Mouse (Mus musculus): Measurements from ENCODE around the gene Hoxd1. TPM values are rescaled to one million over a fixed set of nuclear protein-coding genes. Genes with fewer than 3 reads are reported as not detected.

Gene Hoxd1
- total and polyA plus RNA-seq, 2 experiments from 2014 or later: 0.26 to 0.46 TPM

- no peak for ATAC-seq
- H3K27me3 ChIP-seq (ENCODE audit: insufficient read depth, low read length): peaks cover 89% of the 10 kb centered on the region
Measured at GRCm38 (mm10) chr2:74748436-74748995, 14.3 kb upstream of the Hoxd1 start.

GRCm38 (mm10) chr2:74749337-74750121 lies 13.3 kb upstream of the Hoxd1 start:
- under 1% methylated on average over 47 of the region's 47 CpGs for WGBS
- Histone ChIP-seq H3K27ac (peak overlapping the region; percentile 78), H3K4me1 (ENCODE audit: insufficient read depth, low read length) (no peaks in the 10 kb centered on the region), H3K4me2 (ENCODE audit: low read depth, low read length) (peak overlapping the region; percentile 51), H3K36me3 (ENCODE audit: insufficient read depth, low read length) (no peaks in the 10 kb centered on the region), H3K27me3 (ENCODE audit: insufficient read depth, low read length) (peaks cover 89% of the 10 kb centered on the region), H3K9ac (replicated peaks; ENCODE audit: low read length) (peak overlapping the region; percentile 30), H3K4me3 (ENCODE audit: low read length) (peak overlapping the region; percentile 24), H3K9me3 (ENCODE audit: low read length) (no peaks in the 10 kb centered on the region)
- ATAC-seq: peak; percentile 83
- no peak for TF ChIP-seq CTCF (IDR thresholded peaks at IDR 0.05; ENCODE audit: low read depth)
- peak; percentile 74 for DNase-seq (ENCODE audit: low spot score)

More at GRCm38 (mm10) chr2:74748436-74748995, 14.3 kb upstream of the Hoxd1 start:
- Histone ChIP-seq H3K9me3 (ENCODE audit: low read length) (no peaks in the 10 kb centered on the region), H3K4me2 (ENCODE audit: low read depth, low read length) (peak overlapping the region; percentile 51), H3K4me3 (ENCODE audit: low read length) (peak overlapping the region; percentile 24), H3K27ac (peak overlapping the region; percentile 78), H3K4me1 (ENCODE audit: insufficient read depth, low read length) (no peaks in the 10 kb centered on the region), H3K36me3 (ENCODE audit: insufficient read depth, low read length) (no peaks in the 10 kb centered on the region), H3K9ac (replicated peaks; ENCODE audit: low read length) (peak overlapping the region; percentile 31; the same call in 1 of the 2 replicates)
- no peak for TF ChIP-seq CTCF (IDR thresholded peaks at IDR 0.05; ENCODE audit: low read depth)
- DNase-seq (ENCODE audit: low spot score): peak; percentile 42
- 5% methylated on average over 9 of the region's 9 CpGs for whole genome bisulfite sequencing

- no peaks in the 10 kb centered on the region for H3K4me1 ChIP-seq (ENCODE audit: insufficient read depth, low read length)
- H3K36me3 ChIP-seq (ENCODE audit: insufficient read depth, low read length): no peaks in the 10 kb centered on the region
- peaks cover 87% of the 10 kb centered on the region for H3K27me3 ChIP-seq (ENCODE audit: insufficient read depth, low read length)
- no peak for DNase-seq (ENCODE audit: low spot score)
- no peak overlapping the region for H3K4me3 ChIP-seq (ENCODE audit: low read length)
- peak overlapping the region; percentile 78; the same call in 1 of the 2 replicates for H3K27ac ChIP-seq
- WGBS: 23% methylated on average over 5 of the region's 5 CpGs
- no peak for TF ChIP-seq CTCF (IDR thresholded peaks at IDR 0.05; ENCODE audit: low read depth)
- peak overlapping the region; percentile 51; the same call in 1 of the 2 replicates for H3K4me2 ChIP-seq (ENCODE audit: low read depth, low read length)
- no peak overlapping the region for H3K9ac ChIP-seq (replicated peaks; ENCODE audit: low read length)
- ATAC-seq: no peak
- no peaks in the 10 kb centered on the region for H3K9me3 ChIP-seq (ENCODE audit: low read length)
Measured at GRCm38 (mm10) chr2:74750731-74751250, 12.0 kb upstream of the Hoxd1 start.

DNA sequence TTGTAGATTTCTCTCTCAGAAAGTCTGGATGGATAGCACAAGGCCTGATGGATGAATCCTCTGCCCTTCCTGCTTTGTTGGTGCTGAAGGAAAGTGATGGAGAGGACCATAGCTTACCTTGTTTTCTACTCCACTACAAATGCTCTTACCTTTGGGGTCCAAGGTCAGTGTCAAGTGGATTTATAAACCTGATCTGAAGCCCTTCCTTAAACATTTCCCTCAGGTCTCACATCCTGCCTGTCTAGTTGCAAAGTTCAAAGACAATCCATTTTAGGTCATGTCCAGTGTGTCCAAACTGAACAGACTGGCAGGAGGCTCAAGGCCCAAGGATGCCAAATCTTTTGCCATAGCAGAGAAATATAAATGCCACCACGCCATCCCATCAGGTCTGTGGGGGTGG lies 10.9 kb upstream of the Hoxd1 start:
- H3K9ac ChIP-seq (replicated peaks; ENCODE audit: low read length): no peak overlapping the region
- H3K27ac ChIP-seq: no peak overlapping the region
- H3K4me3 ChIP-seq (ENCODE audit: low read length): no peak overlapping the region
- no peaks in the 10 kb centered on the region for H3K36me3 ChIP-seq (ENCODE audit: insufficient read depth, low read length)
- no peak for TF ChIP-seq CTCF (IDR thresholded peaks at IDR 0.05; ENCODE audit: low read depth)
- no peak for ATAC-seq
- DNase-seq (ENCODE audit: low spot score): no peak
- no peaks in the 10 kb centered on the region for H3K9me3 ChIP-seq (ENCODE audit: low read length)
- no peak overlapping the region for H3K4me2 ChIP-seq (ENCODE audit: low read depth, low read length)
- H3K27me3 ChIP-seq (ENCODE audit: insufficient read depth, low read length): peaks cover 77% of the 10 kb centered on the region
- no peaks in the 10 kb centered on the region for H3K4me1 ChIP-seq (ENCODE audit: insufficient read depth, low read length)
- 89% methylated on average over 1 of the region's 1 CpGs for WGBS

- DNase-seq (ENCODE audit: low spot score) (peak; percentile 13), ATAC-seq (no peak)
- Histone ChIP-seq H3K4me1 (ENCODE audit: insufficient read depth, low read length) (no peaks in the 10 kb centered on the region), H3K4me3 (ENCODE audit: low read length) (peak overlapping the region; percentile 32), H3K27me3 (ENCODE audit: insufficient read depth, low read length) (peaks cover 72% of the 10 kb centered on the region), H3K4me2 (ENCODE audit: low read depth, low read length) (peak overlapping the region; percentile 52), H3K27ac (no peak overlapping the region; the same call in 1 of the 2 replicates), H3K9ac (replicated peaks; ENCODE audit: low read length) (peak overlapping the region; percentile 38; the same call in 1 of the 2 replicates), H3K9me3 (ENCODE audit: low read length) (no peaks in the 10 kb centered on the region), H3K36me3 (ENCODE audit: insufficient read depth, low read length) (no peaks in the 10 kb centered on the region)
- TF ChIP-seq CTCF (IDR thresholded peaks at IDR 0.05; ENCODE audit: low read depth): no peak
- WGBS: 2% methylated on average over 45 of the region's 45 CpGs
Measured at GRCm38 (mm10) chr2:74752431-74753174, 10.2 kb upstream of the Hoxd1 start.

- H3K27ac ChIP-seq: no peak overlapping the region
- peaks cover 72% of the 10 kb centered on the region for H3K27me3 ChIP-seq (ENCODE audit: insufficient read depth, low read length)
- ATAC-seq (no peak), DNase-seq (ENCODE audit: low spot score) (peak; percentile 7)
- peak overlapping the region; percentile 32 for H3K4me3 ChIP-seq (ENCODE audit: low read length)
- H3K36me3 ChIP-seq (ENCODE audit: insufficient read depth, low read length): no peaks in the 10 kb centered on the region
- no peak overlapping the region; the same call in 1 of the 2 replicates for H3K9ac ChIP-seq (replicated peaks; ENCODE audit: low read length)
- 2% methylated on average over 22 of the region's 25 CpGs for WGBS
- no peaks in the 10 kb centered on the region for H3K9me3 ChIP-seq (ENCODE audit: low read length)
- H3K4me1 ChIP-seq (ENCODE audit: insufficient read depth, low read length): no peaks in the 10 kb centered on the region
- H3K4me2 ChIP-seq (ENCODE audit: low read depth, low read length): peak overlapping the region; percentile 52
- TF ChIP-seq CTCF (IDR thresholded peaks at IDR 0.05; ENCODE audit: low read depth): no peak
Measured at GRCm38 (mm10) chr2:74753175-74753523, 9.6 kb upstream of the Hoxd1 start.
